Comparison of ENCODE assay signal across 21 mouse cellular contexts in genomic region chr6:126118247-126118646, GRCm38 (mm10). TPM values are rescaled to one million over a fixed set of nuclear protein-coding genes. Genes with fewer than 3 reads are reported as not detected.
A peak's percentile ranks its signal among the peaks of the same experiment; 100 is the strongest.
DNase-seq lines count a peak whose midpoint lies in the region; ATAC-seq lines count a peak whose summit lies in the region.
"Had no signal": no experiment of that assay in that cellular context is flagged by ENCODE, and none has a peak within 500 bp of the region (broad histone marks: within the 10 kb centered on the region; RNA-seq: fewer than 3 reads in every experiment).

No protein-coding gene starts in this region.

- WGBS in embryonic facial prominence, embryonic 14.5 days, result 85% methylated on average over 1 of the region's 1 CpGs

- no peaks in the 10 kb centered on the region for H3K9me3 ChIP-seq in embryonic facial prominence, embryonic 14.5 days (ENCODE audit: control insufficient read depth, low read length)
- H3K9me3 ChIP-seq: forebrain, embryonic 12.5 days; heart, embryonic 12.5 days; hindbrain, embryonic 10.5 days had no signal

- H3K27me3 ChIP-seq in embryonic facial prominence, embryonic 14.5 days (replicated peaks; ENCODE audit: control insufficient read depth, insufficient read depth, low read length), result no peaks in the 10 kb centered on the region
- H3K27me3 ChIP-seq: forebrain, embryonic 12.5 days; heart, embryonic 12.5 days; Patski had no signal

- no peak overlapping the region for H3K4me2 ChIP-seq in embryonic facial prominence, embryonic 14.5 days (ENCODE audit: low read depth, low read length)
- H3K4me2 ChIP-seq: forebrain, embryonic 12.5 days; heart, embryonic 12.5 days; hindbrain, embryonic 14.5 days had no signal

- peak; percentile 42 for DNase-seq in kidney, adult 9 months
- no peak for DNase-seq in kidney, postnatal 25 days
- peak; percentile 42 for DNase-seq in kidney, postnatal 14 days
- no peak for DNase-seq in kidney, adult 18-20 months
- peak; percentile 36 for DNase-seq in embryonic facial prominence, embryonic 14.5 days (ENCODE audit: low spot score)
- DNase-seq in gonadal fat pad, adult 2 months (ENCODE audit: low read depth), result peak; percentile 76
- no peak for DNase-seq in layer of hippocampus, adult 18-20 months (ENCODE audit: low spot score in 2 of 2)
- DNase-seq: adrenal gland, postnatal 14 days; cerebellum, adult 18-20 months; cerebellum, adult 9-11 months; cerebellum, postnatal 36 days; forebrain, postnatal 0 days; gastrocnemius, postnatal 14 days had no signal

- H3K36me3 ChIP-seq in embryonic facial prominence, embryonic 14.5 days (ENCODE audit: control insufficient read depth, insufficient read depth, low read length), result no peaks in the 10 kb centered on the region
- H3K36me3 ChIP-seq: forebrain, embryonic 12.5 days; heart, embryonic 12.5 days; hindbrain, embryonic 10.5 days had no signal

- no peak overlapping the region for H3K4me3 ChIP-seq in embryonic facial prominence, embryonic 14.5 days (ENCODE audit: low read depth, low read length)
- H3K4me3 ChIP-seq: forebrain, embryonic 12.5 days; heart, embryonic 12.5 days; hindbrain, embryonic 10.5 days had no signal

- no peak for ATAC-seq in embryonic facial prominence, embryonic 14.5 days (ENCODE audit: low read depth)
- ATAC-seq: activated CD4-positive, CD25-positive, alpha-beta regulatory T cell, adult 4 months; forebrain, postnatal 0 days; Patski had no signal

- H3K9ac ChIP-seq in embryonic facial prominence, embryonic 14.5 days (ENCODE audit: low read depth, low read length), result no peak overlapping the region
- H3K9ac ChIP-seq: forebrain, embryonic 12.5 days; forebrain, postnatal 0 days; heart, embryonic 12.5 days; hindbrain, embryonic 14.5 days had no signal

- H3K4me1 ChIP-seq in embryonic facial prominence, embryonic 14.5 days (ENCODE audit: control insufficient read depth, insufficient read depth, low read length), result peaks cover 37% of the 10 kb centered on the region

- no peak overlapping the region for H3K27ac ChIP-seq in embryonic facial prominence, embryonic 14.5 days (replicated peaks; ENCODE audit: low read depth, low read length)
- H3K27ac ChIP-seq: forebrain, embryonic 12.5 days; hindbrain, embryonic 10.5 days; hindbrain, embryonic 14.5 days had no signal

RNA-seq across cellular contexts. Expression of gene Ntf3, which starts 48.5 kb away (rescaled TPM):
- 10.9 and 12.4 TPM in 2 replicates for polyA plus RNA-seq in embryonic facial prominence, embryonic 14.5 days (2014; fragmentation: Nextera tagmentation; extraction: Ambion mirVana)
- 1.4 and 1.9 TPM in 2 replicates for polyA plus RNA-seq in gonadal fat pad, adult 2 months (2012; rRNA removed)
- total RNA-seq in layer of hippocampus, adult 18-20 months (2021), result 10 to 100 TPM; 12.2 to 13.6 TPM
- total RNA-seq: CH12.LX; granulocyte monocyte progenitor cell, adult 5-6 weeks had no signal
- polyA plus RNA-seq: activated CD4-positive, CD25-positive, alpha-beta regulatory T cell, adult 4 months; Patski had no signal

Comparison
In these comparisons a context has a peak if more than half of its experiments do, and no peak if none do; other contexts are left out.
1. DNase-seq: peak in kidney, adult 9 months (single experiment), kidney, postnatal 14 days (single experiment), embryonic facial prominence, embryonic 14.5 days (single experiment) and gonadal fat pad, adult 2 months (single experiment); none in kidney, postnatal 25 days (0 of 2), kidney, adult 18-20 months (single experiment) and layer of hippocampus, adult 18-20 months (0 of 2).